Mouse (Mus musculus): Measurements from ENCODE around the gene Trim10.

GRCm38 (mm10) chr17:36866719-36867527 lies 2.5 kb upstream of the Trim10 start, which contains the start of gene Trim15:
- TF ChIP-seq TAL1 (IDR thresholded peaks at IDR 0.05; ENCODE audit: low read length) = no peak
- no peak for TF ChIP-seq GATA1 (IDR thresholded peaks at IDR 0.05; ENCODE audit: low read length)

Measured in erythroblast, embryonic 14.5 days (primary cell).